Mouse (Mus musculus) liver, adult 2 months (tissue): ENCODE measurements at regions not wholly inside any gene's neighbourhood (a gene's known extent, or its start where the extent isn't known, plus 50 kb on each side); places are given as distances from the start of the nearest gene placed in this dataset.

Experiments
- DNase-seq: peaks from one replicate; pipeline ENCODE4 v3.0.0-alpha.2; 2011; ENCODE audit warnings: low read depth, low spot score; ENCODE audit errors: extremely low read depth
- H3K27ac ChIP-seq: fragments of 200-500 bp; replicated peaks from 2 replicates; pipeline ENCODE4 v1.5.1; 2012; ENCODE audit warnings: low read depth, mild to moderate bottlenecking, control low read depth, inconsistent platforms, low read length; ENCODE audit not compliant: insufficient read depth
- H3K27me3 ChIP-seq: fragments of 200-500 bp; 2 replicates; pipeline ENCODE4 v1.6.1; 2012; ENCODE audit warnings: mild to moderate bottlenecking, moderate library complexity, low read length, inconsistent platforms; ENCODE audit not compliant: control insufficient read depth, insufficient read depth
- H3K36me3 ChIP-seq: fragments of 200-500 bp; 2 replicates; pipeline ENCODE4 v1.6.1; 2012; ENCODE audit warnings: low read length, inconsistent platforms; ENCODE audit not compliant: control insufficient read depth, insufficient read depth
- H3K4me1 ChIP-seq: fragments of 200-500 bp; 2 replicates; pipeline ENCODE4 v1.6.1; 2011; ENCODE audit warnings: low read length; ENCODE audit not compliant: control insufficient read depth, insufficient read depth
- H3K4me3 ChIP-seq: fragments of 200-500 bp; 2 replicates; pipeline ENCODE4 v1.5.1; 2011; ENCODE audit warnings: low read depth, mild to moderate bottlenecking, control low read depth, low read length, moderate library complexity; ENCODE audit not compliant: insufficient read depth
- H3K79me2 ChIP-seq: fragments of 200-500 bp; 2 replicates; pipeline ENCODE4 v1.6.1; 2012; ENCODE audit warnings: inconsistent platforms, mild to moderate bottlenecking, low read length, moderate library complexity; ENCODE audit not compliant: control insufficient read depth, insufficient read depth
- H3K9ac ChIP-seq: fragments of 200-500 bp; 2 replicates; pipeline ENCODE4 v1.6.1; 2012; ENCODE audit warnings: low read depth, mild to moderate bottlenecking, control low read depth, inconsistent platforms, low read length
- CTCF ChIP-seq: fragments of 200-500 bp; IDR thresholded peaks from 2 replicates; pipeline ENCODE4 v1.5.1; 2011; ENCODE audit warnings: low read depth, low read length, control low read depth
- POLR2A ChIP-seq: fragments of 200-500 bp; IDR thresholded peaks from 2 replicates; pipeline ENCODE4 v1.6.1; 2011; ENCODE audit warnings: low read length, control low read depth; ENCODE audit not compliant: insufficient read depth; ENCODE audit errors: extremely low read depth
- WGBS: fragments of 180-500 bp; shearing (Covaris S2); methylation state at CpG from one replicate; pipeline ENCODE4 v1.1.7; 2018; 5-methylcytosine and 5-hydroxymethylcytosine counted together

- TF ChIP-seq CTCF, result peak; percentile 11; the same call in 1 of the 2 replicates
- TF ChIP-seq POLR2A, result no peak
- Histone ChIP-seq H3K4me3 (no peak overlapping the region), H3K27ac (no peak overlapping the region), H3K36me3 (no peaks in the 10 kb centered on the region), H3K27me3 (0 out of 2 replicates have a peak, but pooled peaks cover 2% of the 10 kb centered on the region), H3K4me1 (no peaks in the 10 kb centered on the region), H3K79me2 (no peaks in the 10 kb centered on the region), H3K9ac (no peak overlapping the region)
- 28% methylated on average over 10 of the region's 10 CpGs for WGBS
- peak; percentile 57 for DNase-seq
These were observed 138.1 kb upstream of the Mvb12b start for GRCm38 (mm10) chr2:34025715-34026360.

GRCm38 (mm10) chr2:34017142-34017453 is 129.4 kb upstream of the Mvb12b start:
- no peak overlapping the region for H3K4me3 ChIP-seq
- no peaks in the 10 kb centered on the region for H3K4me1 ChIP-seq
- TF ChIP-seq POLR2A, result no peak
- no peak for TF ChIP-seq CTCF
- H3K36me3 ChIP-seq, result no peaks in the 10 kb centered on the region
- DNase-seq, result no peak
- 70% methylated on average over 5 of the region's 5 CpGs for WGBS
- H3K27ac ChIP-seq, result no peak overlapping the region
- no peak overlapping the region for H3K9ac ChIP-seq
- no peaks in the 10 kb centered on the region for H3K79me2 ChIP-seq
- no peaks in the 10 kb centered on the region for H3K27me3 ChIP-seq

GRCm38 (mm10) chr2:34016350-34017141 is 128.8 kb upstream of the Mvb12b start:
- H3K4me1 ChIP-seq, result no peaks in the 10 kb centered on the region
- no peak overlapping the region for H3K9ac ChIP-seq
- DNase-seq, result no peak
- no peak overlapping the region for H3K27ac ChIP-seq
- TF ChIP-seq CTCF (no peak), POLR2A (no peak)
- 63% methylated on average over 20 of the region's 20 CpGs for WGBS
- H3K79me2 ChIP-seq, result no peaks in the 10 kb centered on the region
- no peaks in the 10 kb centered on the region for H3K27me3 ChIP-seq
- no peaks in the 10 kb centered on the region for H3K36me3 ChIP-seq
- no peak overlapping the region for H3K4me3 ChIP-seq

GRCm38 (mm10) chr2:34015640-34015995 is 127.9 kb upstream of the Mvb12b start:
- Histone ChIP-seq H3K27me3 (0 out of 2 replicates have a peak, but pooled peaks cover 3% of the 10 kb centered on the region), H3K27ac (no peak overlapping the region), H3K9ac (no peak overlapping the region), H3K36me3 (no peaks in the 10 kb centered on the region), H3K4me1 (no peaks in the 10 kb centered on the region), H3K79me2 (no peaks in the 10 kb centered on the region), H3K4me3 (no peak overlapping the region)
- WGBS, result 90% methylated on average over 7 of the region's 7 CpGs
- TF ChIP-seq CTCF (no peak), POLR2A (no peak)
- DNase-seq, result no peak

GRCm38 (mm10) chr2:34014868-34015639 is 127.3 kb upstream of the Mvb12b start:
- Histone ChIP-seq H3K27ac (no peak overlapping the region), H3K4me1 (no peaks in the 10 kb centered on the region), H3K27me3 (0 out of 2 replicates have a peak, but pooled peaks cover 3% of the 10 kb centered on the region), H3K9ac (no peak overlapping the region), H3K79me2 (no peaks in the 10 kb centered on the region), H3K36me3 (no peaks in the 10 kb centered on the region), H3K4me3 (no peak overlapping the region)
- no peak for DNase-seq
- 85% methylated on average over 8 of the region's 8 CpGs for WGBS
- TF ChIP-seq POLR2A, result no peak
- no peak for TF ChIP-seq CTCF
